Mouse (Mus musculus): ENCODE data around the gene Gm436. TPM values are rescaled to one million over a fixed set of nuclear protein-coding genes. Genes with fewer than 3 reads are reported as not detected.

Gene Gm436
- total and polyA plus RNA-seq, 3 experiments: not detected

DNA sequence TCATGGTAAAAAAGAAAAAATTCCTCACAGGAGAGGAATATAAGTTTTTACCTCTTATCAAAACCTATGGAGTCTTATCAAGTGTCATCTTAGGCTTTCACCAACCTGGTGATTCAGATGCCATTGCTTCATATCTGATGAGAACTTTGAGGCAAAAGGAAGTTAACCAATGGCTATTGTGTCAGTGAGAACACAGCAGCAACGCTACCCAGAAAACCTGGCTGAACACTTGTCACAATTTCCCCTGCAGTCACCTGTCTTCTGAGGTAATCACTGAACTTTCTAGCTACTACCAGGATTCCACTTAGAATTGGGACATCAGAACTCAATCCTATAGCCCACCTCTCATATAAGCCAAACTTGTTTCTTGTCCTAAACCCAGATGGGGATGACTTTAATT is 33.5 kb upstream of the Gm436 start:
- in situ Hi-C loops (cut with MboI; ENCODE audit: low pct_ligation_motif_present, low pct_unique_long_range_greater_than_20kb, low sequenced_read_pairs): no loop called here

GRCm38 (mm10) chr4:144718288-144718687 is 32.1 kb upstream of the Gm436 start:
- Histone ChIP-seq H3K79me2 (replicated peaks; ENCODE audit: control insufficient read depth, extremely low read depth, insufficient read depth, poor library complexity, severe bottlenecking) (no peaks in the 10 kb centered on the region), H3K9ac (ENCODE audit: insufficient read depth, low read depth) (no peak overlapping the region), H3K9me3 (replicated peaks; ENCODE audit: low read length) (no peaks in the 10 kb centered on the region), H3K27ac (ENCODE audit: insufficient read depth, low read depth) (no peak overlapping the region), H3K4me3 (replicated peaks in 1 of 3; ENCODE audit: low read depth in 2 of 3, low read length in 2 of 3, poor library complexity in 1 of 3) (no peak overlapping the region), H3K36me3 (replicated peaks in 1 of 2; ENCODE audit: control insufficient read depth in 1 of 2, insufficient read depth in 1 of 2, low read length in 1 of 2) (no peaks in the 10 kb centered on the region), H3K4me1 (ENCODE audit: control insufficient read depth in 1 of 2, insufficient read depth in 2 of 2) (no peaks in the 10 kb centered on the region), H3K27me3 (replicated peaks) (peaks cover 29% of the 10 kb centered on the region), H3K4me2 (ENCODE audit: insufficient read depth, low read depth, poor library complexity, severe bottlenecking) (no peak overlapping the region)
- no peak for DNase-seq (ENCODE audit: extremely low read depth)
- in situ Hi-C loops (cut with MboI; ENCODE audit: low pct_ligation_motif_present, low pct_unique_long_range_greater_than_20kb, low sequenced_read_pairs) (no loop called here), dilution Hi-C loops (cut with MboI; ENCODE audit: extremely low pct_ligation_motif_present, extremely low pct_unique_long_range_greater_than_20kb, low sequenced_read_pairs) (no loop called here)
- TF ChIP-seq KAT2A (IDR thresholded peaks at IDR 0.05; ENCODE audit: insufficient replicate concordance, low read length): no peak
- no peak for TF ChIP-seq ZKSCAN1 (IDR thresholded peaks at IDR 0.05; ENCODE audit: borderline replicate concordance, low read depth, low read length)
- no peak for TF ChIP-seq TBP (conservative IDR thresholded peaks at IDR 0.05; ENCODE audit: low read depth, low read length)
- TF ChIP-seq MAX (IDR thresholded peaks at IDR 0.05; ENCODE audit: low read length): no peak
- TF ChIP-seq PAX5 (IDR thresholded peaks at IDR 0.05; ENCODE audit: low read length): no peak
- no peak for TF ChIP-seq NELFE (IDR thresholded peaks at IDR 0.05; ENCODE audit: low read depth, low read length)
- no peak for TF ChIP-seq MEF2A (IDR thresholded peaks at IDR 0.05; ENCODE audit: borderline replicate concordance, low read depth, low read length)
- no peak for TF ChIP-seq ZC3H11A (IDR thresholded peaks at IDR 0.05; ENCODE audit: low read depth, low read length)
- no peak for TF ChIP-seq POLR2AphosphoS2 (IDR thresholded peaks at IDR 0.05; ENCODE audit: low read depth, low read length)
- no peak for TF ChIP-seq SMC3 (IDR thresholded peaks at IDR 0.05; ENCODE audit: low read depth, low read length)
- no peak for TF ChIP-seq POLR2A (IDR thresholded peaks at IDR 0.05; ENCODE audit: low read depth, low read length)
- no peak for TF ChIP-seq ELF1 (IDR thresholded peaks at IDR 0.05; ENCODE audit: low read depth, low read length)
- no peak for TF ChIP-seq ZMIZ1 (IDR thresholded peaks at IDR 0.05; ENCODE audit: low read depth, low read length)
- TF ChIP-seq MAFK (IDR thresholded peaks at IDR 0.05; ENCODE audit: insufficient replicate concordance, low read length): no peak
- TF ChIP-seq USF2 (conservative IDR thresholded peaks at IDR 0.05; ENCODE audit: low read depth, low read length): no peak
- TF ChIP-seq SIN3A (IDR thresholded peaks at IDR 0.05; ENCODE audit: low read length): no peak
- TF ChIP-seq GABPA (IDR thresholded peaks at IDR 0.05; ENCODE audit: insufficient replicate concordance, low read depth, low read length): no peak
- TF ChIP-seq ETS1 (conservative IDR thresholded peaks at IDR 0.05; ENCODE audit: low read depth, low read length): no peak

More for the DNA sequence above, 33.5 kb upstream of the Gm436 start:
- Histone ChIP-seq H3K9me3 (replicated peaks; ENCODE audit: low read length) (no peaks in the 10 kb centered on the region), H3K9ac (ENCODE audit: insufficient read depth, low read depth) (no peak overlapping the region), H3K27me3 (replicated peaks) (peaks cover 28% of the 10 kb centered on the region), H3K27ac (ENCODE audit: insufficient read depth, low read depth) (no peak overlapping the region), H3K79me2 (replicated peaks; ENCODE audit: control insufficient read depth, extremely low read depth, insufficient read depth, poor library complexity, severe bottlenecking) (no peaks in the 10 kb centered on the region), H3K4me3 (replicated peaks in 1 of 3; ENCODE audit: low read depth in 2 of 3, low read length in 2 of 3, poor library complexity in 1 of 3) (no peak overlapping the region), H3K4me2 (ENCODE audit: insufficient read depth, low read depth, poor library complexity, severe bottlenecking) (no peak overlapping the region), H3K36me3 (replicated peaks in 1 of 2; ENCODE audit: control insufficient read depth in 1 of 2, insufficient read depth in 1 of 2, low read length in 1 of 2) (no peaks in the 10 kb centered on the region), H3K4me1 (ENCODE audit: control insufficient read depth in 1 of 2, insufficient read depth in 2 of 2) (no peaks in the 10 kb centered on the region)
- TF ChIP-seq NRF1 (IDR thresholded peaks at IDR 0.05; ENCODE audit: low read depth, low read length) (no peak), JUND (conservative IDR thresholded peaks at IDR 0.05; ENCODE audit: low read depth, low read length) (no peak), ZMIZ1 (IDR thresholded peaks at IDR 0.05; ENCODE audit: low read depth, low read length) (no peak), TBP (conservative IDR thresholded peaks at IDR 0.05; ENCODE audit: low read depth, low read length) (no peak)
- no peak for DNase-seq (ENCODE audit: extremely low read depth)
- dilution Hi-C loops (cut with MboI; ENCODE audit: extremely low pct_ligation_motif_present, extremely low pct_unique_long_range_greater_than_20kb, low sequenced_read_pairs): no loop called here
